Mouse (Mus musculus) myocyte (in vitro differentiated cells): Measurements from ENCODE around the gene Celf2.

Experiments used
- E2F4 ChIP-seq: IDR thresholded peaks from one replicate; pipeline ENCODE4 v1.6.1; 2011; ENCODE audit warnings: mild to moderate bottlenecking, control low read depth, moderate library complexity; ENCODE audit not compliant: insufficient read depth
- MAX ChIP-seq: IDR thresholded peaks from one replicate; pipeline ENCODE4 v1.6.1; 2011; ENCODE audit warnings: low read depth, mild to moderate bottlenecking, control low read depth
- MYOG ChIP-seq, 3 experiments: IDR thresholded peaks; one replicate each; pipeline ENCODE4 v1.6.1; 2011; ENCODE audit warnings: control low read depth in 2 of 3, low read depth in 2 of 3, mild to moderate bottlenecking in 2 of 3; ENCODE audit not compliant: insufficient read length in 2 of 3, control insufficient read depth in 1 of 3, insufficient read depth in 1 of 3
- POLR2A ChIP-seq: IDR thresholded peaks from one replicate; pipeline ENCODE4 v1.6.1; 2011; ENCODE audit warnings: low read depth, mild to moderate bottlenecking, control low read depth, moderate library complexity; ENCODE audit not compliant: insufficient read length
- POLR2AphosphoS2 ChIP-seq: IDR thresholded peaks from one replicate; pipeline ENCODE4 v1.6.1; 2011; ENCODE audit warnings: low read depth, control low read depth; ENCODE audit not compliant: insufficient read length
- REST ChIP-seq: IDR thresholded peaks from one replicate; pipeline ENCODE4 v1.6.1; 2011; ENCODE audit warnings: mild to moderate bottlenecking, control low read depth, moderate library complexity; ENCODE audit not compliant: insufficient read depth, insufficient read length
- SRF ChIP-seq: IDR thresholded peaks from one replicate; pipeline ENCODE4 v1.6.1; 2011; ENCODE audit warnings: low read depth; ENCODE audit not compliant: control insufficient read depth, insufficient read length
- TCF12 ChIP-seq: IDR thresholded peaks from one replicate; pipeline ENCODE4 v1.6.1; 2011; ENCODE audit warnings: mild to moderate bottlenecking, control low read depth; ENCODE audit not compliant: poor library complexity, insufficient read depth, severe bottlenecking
- TCF3 ChIP-seq: IDR thresholded peaks from one replicate; pipeline ENCODE4 v1.6.1; 2011; ENCODE audit warnings: low read depth, control low read depth; ENCODE audit not compliant: insufficient read length

DNA sequence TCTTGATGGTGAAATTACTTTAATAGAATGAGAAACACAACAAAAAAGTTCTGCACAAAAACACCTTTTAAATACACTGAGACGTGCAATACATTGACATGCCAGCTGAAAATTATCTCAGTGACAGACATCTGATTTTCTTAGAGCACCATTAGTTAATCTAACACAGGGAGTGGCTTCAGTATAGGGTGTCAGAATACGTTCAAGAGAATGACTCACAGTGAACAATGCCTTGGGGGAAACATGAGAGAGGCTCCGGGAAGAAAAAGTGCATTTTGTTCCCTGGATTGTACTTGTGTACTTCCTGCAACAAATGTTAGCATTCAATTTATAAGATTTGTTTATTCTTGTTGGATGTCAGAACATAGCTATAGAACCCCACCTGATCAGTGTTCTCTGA is 487.2 kb downstream of the Celf2 start:
- TF ChIP-seq POLR2AphosphoS2: no peak
- no peak for TF ChIP-seq REST
- no peak for TF ChIP-seq POLR2A
- no peak for TF ChIP-seq MAX
- no peak for TF ChIP-seq TCF12
- TF ChIP-seq MYOG (IDR thresholded peaks at IDR 0.05; ENCODE audit: control insufficient read depth in 1 of 3, insufficient read depth in 1 of 3, insufficient read length in 2 of 3, low read depth in 2 of 3): no peak
- no peak for TF ChIP-seq E2F4
- no peak for TF ChIP-seq SRF
- TF ChIP-seq TCF3: no peak
